Mouse (Mus musculus) midbrain, embryonic 14.5 days (tissue): ENCODE data around the gene Gm3327. TPM values are rescaled to one million over a fixed set of nuclear protein-coding genes. Genes with fewer than 3 reads are reported as not detected.
"Not testable (repeated sequence)": the region's sequence is repeated elsewhere in the genome, so short reads cannot be mapped to it uniquely, and the experiment has no call there.

Source experiments
- ATAC-seq: fragments of 200-750 bp; cut with Nextera tagmentation; 2 replicates; pipeline ENCODE4 v1.8.0; 2017; ENCODE audit warnings: moderate number of reproducible peaks, moderate library complexity; ENCODE audit not compliant: low FRiP score, low TSS enrichment
- DNase-seq: peaks from one replicate; pipeline ENCODE4 v3.0.0-alpha.2; 2015
- H3K27ac ChIP-seq: fragments of 300-500 bp; sonication (generic); replicated peaks from 2 replicates; pipeline ENCODE4 v1.5.1; 2014; ENCODE audit warnings: mild to moderate bottlenecking, low read depth, low read length, moderate library complexity
- H3K27me3 ChIP-seq: fragments of 300-500 bp; sonication (generic); 2 replicates; pipeline ENCODE4 v1.6.1; 2014; ENCODE audit warnings: low read length, control low read depth, mixed read lengths; ENCODE audit not compliant: control insufficient read depth, insufficient read depth
- H3K36me3 ChIP-seq: fragments of 300-500 bp; sonication (generic); 2 replicates; pipeline ENCODE4 v1.6.1; 2014; ENCODE audit warnings: low read length, control low read depth; ENCODE audit not compliant: control insufficient read depth, insufficient read depth
- H3K4me1 ChIP-seq: fragments of 300-500 bp; sonication (generic); 2 replicates; pipeline ENCODE4 v1.6.1; 2014; ENCODE audit warnings: mild to moderate bottlenecking, antibody characterized with exemption, low read length, control low read depth; ENCODE audit not compliant: control insufficient read depth, insufficient read depth
- H3K4me2 ChIP-seq: fragments of 300-500 bp; sonication (generic); 2 replicates; pipeline ENCODE4 v1.6.1; 2014; ENCODE audit warnings: mild to moderate bottlenecking, low read length, moderate library complexity
- H3K4me3 ChIP-seq: fragments of 300-500 bp; sonication (generic); replicated peaks from 2 replicates; pipeline ENCODE4 v1.5.1; 2014; ENCODE audit warnings: low read depth, low read length
- H3K9ac ChIP-seq: fragments of 300-500 bp; sonication (generic); replicated peaks from 2 replicates; pipeline ENCODE4 v1.6.1; 2014; ENCODE audit warnings: mild to moderate bottlenecking, low read length, moderate library complexity
- H3K9me3 ChIP-seq: fragments of 300-500 bp; sonication (generic); 2 replicates; pipeline ENCODE4 v1.6.1; 2016; ENCODE audit warnings: low read length, control low read depth, mixed read lengths; ENCODE audit not compliant: control insufficient read depth
- WGBS: fragments of 180-500 bp; shearing (Covaris S2); extraction: QIAGEN DNeasy Blood & Tissue Kit; methylation state at CpG from one replicate; pipeline ENCODE4 v1.1.7; 2014; 5-methylcytosine and 5-hydroxymethylcytosine counted together
- polyA plus RNA-seq: library from polyadenylated mRNA; unstranded; fragments of >200 nt; fragmentation: Nextera tagmentation; extraction: Ambion mirVana; gene quantifications from 2 replicates; pipeline ENCODE4 v1.2.1, GENCODE M21; 2014

The Gm3327 gene
- not detected in 2 replicates for polyA plus RNA-seq

DNA sequence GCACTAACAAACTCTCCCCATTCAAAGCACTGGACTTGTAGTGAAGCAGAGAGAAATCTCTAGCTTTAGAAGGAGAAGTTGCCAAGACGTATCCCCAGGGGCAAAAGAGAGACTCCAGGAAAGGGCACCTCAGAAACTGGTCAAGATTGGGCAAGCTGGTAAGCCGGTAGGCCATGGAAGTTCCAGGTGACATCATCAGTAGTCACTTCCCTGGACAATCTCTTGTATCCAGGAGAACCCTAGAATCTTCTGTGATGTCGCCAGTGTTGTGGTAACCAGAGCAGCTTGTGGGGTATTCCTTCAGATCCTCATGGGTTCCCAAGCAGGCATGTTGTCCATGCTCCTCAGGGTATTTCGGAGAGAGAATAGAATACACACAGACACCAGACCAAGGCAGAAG, at the start of gene Gm3327:
Gm3327 (plus strand) TSS at position 301 of the 400 bp plus-strand sequence.
- ATAC-seq, H3K4me2 ChIP-seq, H3K36me3 ChIP-seq, H3K9me3 ChIP-seq, H3K27ac ChIP-seq, H3K4me3 ChIP-seq, H3K4me1 ChIP-seq, H3K9ac ChIP-seq, H3K27me3 ChIP-seq, DNase-seq: not testable (repeated sequence)
- whole genome bisulfite sequencing = 93% methylated on average over 3 of the region's 4 CpGs

DNA sequence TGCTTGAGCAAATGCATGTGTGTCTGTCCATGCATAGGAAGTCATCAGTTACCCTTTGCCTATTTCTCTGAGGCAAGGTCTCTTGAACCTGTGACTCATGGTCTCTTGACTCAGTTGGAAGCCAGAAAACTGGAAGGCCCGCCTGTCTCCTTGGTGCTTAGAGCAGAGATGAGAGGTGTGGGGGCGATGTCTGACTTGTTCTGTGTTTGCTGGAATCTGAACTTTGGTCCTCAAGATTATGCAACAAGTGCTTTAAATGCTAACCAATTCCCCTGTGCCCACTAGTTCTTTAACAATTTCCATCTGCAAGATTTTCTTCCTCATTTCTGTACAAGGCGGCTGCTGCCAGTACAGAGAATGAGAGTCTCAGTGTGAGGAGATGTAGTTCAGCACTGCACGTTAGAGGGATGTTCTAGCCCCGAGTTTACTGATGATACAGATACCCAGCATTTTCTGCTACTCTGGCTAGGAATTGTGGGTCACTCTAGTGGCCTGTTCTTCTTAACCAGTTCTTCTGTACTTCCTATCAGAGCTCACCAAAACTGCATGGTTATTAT, 45.8 kb upstream of the Gm3327 start:
- not testable (repeated sequence) for H3K4me2 ChIP-seq, H3K27ac ChIP-seq, H3K9ac ChIP-seq, H3K9me3 ChIP-seq, ATAC-seq, H3K4me3 ChIP-seq, H3K36me3 ChIP-seq, H3K4me1 ChIP-seq, H3K27me3 ChIP-seq, DNase-seq
- WGBS = 75% methylated on average over 5 of the region's 5 CpGs

DNA sequence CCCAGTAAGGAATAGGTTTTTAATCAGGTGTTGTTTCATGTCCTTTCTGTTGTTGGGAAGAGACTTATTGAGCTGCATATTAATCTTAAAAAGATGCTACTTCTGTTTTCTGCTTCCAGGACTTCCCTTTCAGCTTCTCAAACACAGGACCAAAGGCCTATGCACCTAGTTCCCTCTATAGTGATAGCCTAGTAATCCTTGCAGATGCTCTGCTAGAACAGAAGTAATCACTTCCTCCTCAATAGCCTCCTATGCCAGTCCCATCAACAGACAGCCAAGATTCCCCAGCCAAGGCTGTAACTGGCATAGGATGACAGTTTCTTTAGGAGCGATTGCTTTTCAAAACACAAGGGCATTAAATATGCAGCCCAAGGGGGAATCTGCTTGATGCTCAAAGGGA, 37.1 kb upstream of the Gm3327 start:
- not testable (repeated sequence) for H3K27ac ChIP-seq, DNase-seq, H3K4me3 ChIP-seq, H3K4me1 ChIP-seq, H3K4me2 ChIP-seq, H3K27me3 ChIP-seq, H3K36me3 ChIP-seq, H3K9me3 ChIP-seq, H3K9ac ChIP-seq, ATAC-seq
- 91% methylated on average over 1 of the region's 1 CpGs for WGBS

DNA sequence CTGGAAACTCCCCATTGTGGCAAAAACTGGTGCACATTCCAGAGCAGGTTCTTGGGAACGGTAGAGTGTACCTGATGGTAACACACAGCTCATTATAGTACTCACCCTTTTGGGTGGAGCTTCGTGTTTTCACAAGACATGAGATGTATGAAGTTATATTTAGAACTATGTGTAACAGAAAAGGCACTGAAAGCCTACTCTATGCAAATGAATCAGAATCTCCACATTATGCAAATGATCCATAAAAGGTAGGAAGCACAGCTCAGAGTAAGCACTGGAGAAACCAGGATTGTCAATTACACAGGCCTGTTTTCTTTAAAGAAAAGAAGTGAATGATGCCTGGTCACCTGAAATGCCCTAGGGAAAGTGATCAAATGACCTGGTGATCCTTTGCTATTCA, 36.1 kb upstream of the Gm3327 start:
- not testable (repeated sequence) for H3K4me1 ChIP-seq, H3K27ac ChIP-seq, H3K9me3 ChIP-seq, H3K4me3 ChIP-seq, H3K4me2 ChIP-seq, ATAC-seq, DNase-seq, H3K36me3 ChIP-seq, H3K9ac ChIP-seq, H3K27me3 ChIP-seq
- WGBS = 79% methylated on average over 2 of the region's 2 CpGs

DNA sequence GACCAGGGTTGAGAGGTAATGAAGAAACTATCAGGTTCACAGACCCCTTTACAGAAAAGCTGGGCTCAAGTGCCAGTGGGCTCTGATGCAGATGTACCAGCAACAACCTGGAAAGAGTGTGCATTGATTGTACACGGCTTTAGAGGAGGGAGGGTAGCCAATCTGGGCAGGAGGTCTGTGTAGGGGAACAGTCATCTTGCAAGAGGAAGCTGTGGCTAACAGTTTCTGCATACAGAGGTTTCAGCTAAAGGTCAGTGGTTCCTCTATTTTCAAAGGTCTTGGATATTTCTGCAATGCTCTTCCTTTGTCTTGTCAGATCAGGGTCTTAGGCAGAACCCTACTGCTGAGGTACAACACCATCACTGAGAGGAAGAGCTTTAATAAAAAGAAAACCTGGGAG, 32.1 kb upstream of the Gm3327 start:
- not testable (repeated sequence) for H3K36me3 ChIP-seq, H3K9ac ChIP-seq, H3K9me3 ChIP-seq, ATAC-seq, H3K4me3 ChIP-seq, H3K27me3 ChIP-seq, H3K27ac ChIP-seq, H3K4me2 ChIP-seq, DNase-seq, H3K4me1 ChIP-seq
- WGBS = 64% methylated on average over 1 of the region's 1 CpGs

DNA sequence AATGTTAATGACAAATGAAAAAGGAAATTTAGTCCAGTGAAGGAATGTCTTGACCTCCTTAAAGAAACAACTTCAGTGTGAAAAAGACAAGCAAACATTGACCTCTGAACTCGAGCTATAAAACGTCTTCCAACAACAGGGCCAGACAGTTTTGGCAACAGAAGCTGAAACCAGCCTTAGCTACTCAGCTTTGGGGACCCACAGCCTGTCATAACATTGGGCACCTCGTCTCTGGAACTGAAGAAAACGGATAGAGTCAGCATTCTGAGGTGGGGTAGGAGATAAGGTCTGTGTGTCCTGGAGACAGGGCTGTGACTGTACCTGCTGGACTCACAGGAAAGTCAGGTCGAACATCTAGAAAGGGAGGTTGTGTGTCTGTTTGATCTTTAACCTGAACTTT, 29.2 kb upstream of the Gm3327 start:
- H3K27me3 ChIP-seq, H3K4me3 ChIP-seq, H3K9ac ChIP-seq, DNase-seq, H3K4me2 ChIP-seq, H3K4me1 ChIP-seq, H3K36me3 ChIP-seq, H3K9me3 ChIP-seq, ATAC-seq, H3K27ac ChIP-seq: not testable (repeated sequence)
- WGBS = 76% methylated on average over 5 of the region's 5 CpGs

DNA sequence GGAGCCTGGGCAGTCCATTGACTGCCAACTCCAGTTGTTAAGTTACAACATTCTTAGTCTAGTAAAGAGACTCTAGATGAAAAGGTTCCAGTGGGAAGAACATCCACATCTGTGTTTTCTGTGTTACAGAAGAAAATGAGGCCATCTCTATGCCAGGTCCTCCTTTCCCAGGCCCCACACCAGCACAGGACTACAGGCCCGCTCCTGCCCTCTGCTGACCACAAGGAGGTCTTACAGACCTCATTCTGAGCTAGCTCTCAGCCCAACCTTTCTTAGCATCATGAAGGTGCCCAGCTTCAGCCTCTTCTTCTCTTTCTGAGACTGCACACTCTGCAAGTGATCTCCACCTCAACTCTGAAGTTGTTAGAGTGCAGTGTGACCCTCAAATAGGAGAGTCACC, 23.6 kb upstream of the Gm3327 start:
- H3K27ac ChIP-seq, H3K36me3 ChIP-seq, H3K4me3 ChIP-seq, H3K9me3 ChIP-seq, H3K9ac ChIP-seq, ATAC-seq, H3K4me1 ChIP-seq, DNase-seq, H3K4me2 ChIP-seq, H3K27me3 ChIP-seq: not testable (repeated sequence)
- WGBS = no CpG with 5 or more reads among the region's 1 CpGs

DNA sequence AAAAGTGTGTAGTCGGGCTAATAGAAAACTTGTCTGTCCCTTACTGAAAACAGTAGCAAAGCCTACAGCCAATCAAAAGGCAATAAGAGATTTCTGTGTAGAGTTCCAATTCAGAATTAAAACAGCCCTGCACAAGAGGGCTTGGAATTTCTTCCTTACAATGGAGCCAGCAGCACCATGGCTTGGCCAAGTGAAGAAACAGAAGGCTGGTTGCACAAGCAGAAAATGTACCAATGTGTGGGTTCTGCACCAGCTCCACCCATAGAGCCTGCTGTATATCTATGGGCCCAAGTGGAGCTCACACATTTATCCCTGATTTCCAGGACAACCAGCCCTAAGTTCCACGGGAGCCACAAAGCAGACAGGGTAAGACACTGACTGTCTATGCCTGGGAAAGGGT, 21.3 kb upstream of the Gm3327 start, which contains the start of gene Ear2:
Ear2 (plus strand) TSS at position 301 of the 400 bp plus-strand sequence.
- 90% methylated on average over 2 of the region's 2 CpGs for WGBS
- H3K27ac ChIP-seq, H3K4me3 ChIP-seq: not testable (repeated sequence)

DNA sequence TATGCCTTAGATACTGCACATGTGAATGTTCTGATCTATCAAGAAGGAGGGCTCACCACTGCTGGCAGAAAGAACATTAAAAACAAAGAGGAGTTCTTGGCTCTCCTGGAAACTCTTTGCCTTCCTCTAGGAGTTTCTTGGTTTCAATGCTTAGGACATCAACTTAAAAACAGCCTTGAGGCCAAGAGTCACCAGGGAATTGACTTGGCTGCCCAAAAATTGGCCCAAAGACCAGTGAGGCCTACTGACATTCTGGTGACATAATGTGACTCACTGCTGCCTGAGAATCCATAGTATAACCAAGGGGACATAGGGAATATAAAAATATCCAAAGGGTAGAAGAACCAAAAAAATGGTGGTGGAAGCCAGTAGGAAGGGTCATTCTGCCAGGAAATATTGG, 12.7 kb upstream of the Gm3327 start:
- no peaks in the 10 kb centered on the region for H3K9me3 ChIP-seq
- H3K36me3 ChIP-seq = no peaks in the 10 kb centered on the region
- no peak overlapping the region for H3K27ac ChIP-seq
- ATAC-seq (no peak), DNase-seq (no peak)
- H3K9ac ChIP-seq = no peak overlapping the region
- no peak overlapping the region for H3K4me2 ChIP-seq
- no peaks in the 10 kb centered on the region for H3K27me3 ChIP-seq
- no peaks in the 10 kb centered on the region for H3K4me1 ChIP-seq
- no peak overlapping the region for H3K4me3 ChIP-seq

More for the DNA sequence above, 21.3 kb upstream of the Gm3327 start, which contains the start of gene Ear2:
- not testable (repeated sequence) for H3K4me2 ChIP-seq, H3K27me3 ChIP-seq, ATAC-seq, H3K9ac ChIP-seq, H3K4me1 ChIP-seq, DNase-seq, H3K9me3 ChIP-seq, H3K36me3 ChIP-seq
